Mouse (Mus musculus): ENCODE measurements around the gene Lce1l. TPM values are rescaled to one million over a fixed set of nuclear protein-coding genes. Genes with fewer than 3 reads are reported as not detected.

Lce1l gene
- not detected for polyA plus RNA-seq (2014; fragmentation: Illumina TruSeq; extraction: RNeasy Lipid Tissue Mini Kit (QIAGEN cat#74804); ENCODE audit: low read depth, low replicate concordance)

GRCm38 (mm10) chr3:92851186-92851585 lies at the start of gene Lce1l:
Gene Lce1l (minus strand): TSS chr3:92851286.

GRCm38 (mm10) chr3:92870116-92870515 lies 19.0 kb upstream of the Lce1l start, which contains the start of gene 2310050C09Rik:
Gene 2310050C09Rik (minus strand): TSS chr3:92870216.

GRCm38 (mm10) chr3:92827108-92827507 lies 24.0 kb downstream of the Lce1l start, which contains the start of gene Kprp:
Gene Kprp (minus strand): TSS chr3:92827247.

GRCm38 (mm10) chr3:92807791-92808190 lies 43.3 kb downstream of the Lce1l start, which contains the start of gene Lce1k:
Gene Lce1k (minus strand): TSS chr3:92807891.

Other genes starting within 250 kb of the Lce1l start
- gene 2210017I01Rik, start 243.8 kb downstream of the Lce1l start, polyA plus RNA-seq (2014; fragmentation: Illumina TruSeq; extraction: RNeasy Lipid Tissue Mini Kit (QIAGEN cat#74804); ENCODE audit: low read depth, low replicate concordance): not detected
- gene Lce6a, start 229.6 kb downstream of the Lce1l start, polyA plus RNA-seq (2014; fragmentation: Illumina TruSeq; extraction: RNeasy Lipid Tissue Mini Kit (QIAGEN cat#74804); ENCODE audit: low read depth, low replicate concordance): not detected
- gene Lce1a1, start 203.0 kb downstream of the Lce1l start, polyA plus RNA-seq (2014; fragmentation: Illumina TruSeq; extraction: RNeasy Lipid Tissue Mini Kit (QIAGEN cat#74804); ENCODE audit: low read depth, low replicate concordance): not detected
- gene Lce1b, start 194.4 kb downstream of the Lce1l start, polyA plus RNA-seq (2014; fragmentation: Illumina TruSeq; extraction: RNeasy Lipid Tissue Mini Kit (QIAGEN cat#74804); ENCODE audit: low read depth, low replicate concordance): not detected
- not detected for gene Lce1a2, start 181.0 kb downstream of the Lce1l start, polyA plus RNA-seq (2014; fragmentation: Illumina TruSeq; extraction: RNeasy Lipid Tissue Mini Kit (QIAGEN cat#74804); ENCODE audit: low read depth, low replicate concordance)
- gene Lce1c, start 172.0 kb downstream of the Lce1l start, polyA plus RNA-seq (2014; fragmentation: Illumina TruSeq; extraction: RNeasy Lipid Tissue Mini Kit (QIAGEN cat#74804); ENCODE audit: low read depth, low replicate concordance): not detected
- not detected for gene Lce1d, start 164.1 kb downstream of the Lce1l start, polyA plus RNA-seq (2014; fragmentation: Illumina TruSeq; extraction: RNeasy Lipid Tissue Mini Kit (QIAGEN cat#74804); ENCODE audit: low read depth, low replicate concordance)
- gene Lce1e, start 142.2 kb downstream of the Lce1l start, polyA plus RNA-seq (2014; fragmentation: Illumina TruSeq; extraction: RNeasy Lipid Tissue Mini Kit (QIAGEN cat#74804); ENCODE audit: low read depth, low replicate concordance): not detected
- not detected for gene Lce1f, start 130.9 kb downstream of the Lce1l start, polyA plus RNA-seq (2014; fragmentation: Illumina TruSeq; extraction: RNeasy Lipid Tissue Mini Kit (QIAGEN cat#74804); ENCODE audit: low read depth, low replicate concordance)
- not detected for gene Gm38119, start 112.2 kb downstream of the Lce1l start, polyA plus RNA-seq (2014; fragmentation: Illumina TruSeq; extraction: RNeasy Lipid Tissue Mini Kit (QIAGEN cat#74804); ENCODE audit: low read depth, low replicate concordance)
- gene Lce1g, start 98.9 kb downstream of the Lce1l start, polyA plus RNA-seq (2014; fragmentation: Illumina TruSeq; extraction: RNeasy Lipid Tissue Mini Kit (QIAGEN cat#74804); ENCODE audit: low read depth, low replicate concordance): not detected
- gene Lce1h, start 86.2 kb downstream of the Lce1l start, polyA plus RNA-seq (2014; fragmentation: Illumina TruSeq; extraction: RNeasy Lipid Tissue Mini Kit (QIAGEN cat#74804); ENCODE audit: low read depth, low replicate concordance): not detected
- gene Lce1i, start 72.4 kb downstream of the Lce1l start, polyA plus RNA-seq (2014; fragmentation: Illumina TruSeq; extraction: RNeasy Lipid Tissue Mini Kit (QIAGEN cat#74804); ENCODE audit: low read depth, low replicate concordance): not detected
- not detected for gene Lce1j, start 60.8 kb downstream of the Lce1l start, polyA plus RNA-seq (2014; fragmentation: Illumina TruSeq; extraction: RNeasy Lipid Tissue Mini Kit (QIAGEN cat#74804); ENCODE audit: low read depth, low replicate concordance)
- gene Lce1k, start 43.4 kb downstream of the Lce1l start, polyA plus RNA-seq (2014; fragmentation: Illumina TruSeq; extraction: RNeasy Lipid Tissue Mini Kit (QIAGEN cat#74804); ENCODE audit: low read depth, low replicate concordance): not detected
- gene Kprp, start 24.0 kb downstream of the Lce1l start, polyA plus RNA-seq (2014; fragmentation: Illumina TruSeq; extraction: RNeasy Lipid Tissue Mini Kit (QIAGEN cat#74804); ENCODE audit: low read depth, low replicate concordance): not detected
- not detected for gene 2310050C09Rik, start 18.9 kb upstream of the Lce1l start, polyA plus RNA-seq (2014; fragmentation: Illumina TruSeq; extraction: RNeasy Lipid Tissue Mini Kit (QIAGEN cat#74804); ENCODE audit: low read depth, low replicate concordance)
- not detected for gene Lce3a, start 74.9 kb upstream of the Lce1l start, polyA plus RNA-seq (2014; fragmentation: Illumina TruSeq; extraction: RNeasy Lipid Tissue Mini Kit (QIAGEN cat#74804); ENCODE audit: low read depth, low replicate concordance)
- not detected for gene Lce3b, start 81.7 kb upstream of the Lce1l start, polyA plus RNA-seq (2014; fragmentation: Illumina TruSeq; extraction: RNeasy Lipid Tissue Mini Kit (QIAGEN cat#74804); ENCODE audit: low read depth, low replicate concordance)
- not detected for gene Lce3c, start 93.2 kb upstream of the Lce1l start, polyA plus RNA-seq (2014; fragmentation: Illumina TruSeq; extraction: RNeasy Lipid Tissue Mini Kit (QIAGEN cat#74804); ENCODE audit: low read depth, low replicate concordance)
- gene Lce3d, start 106.1 kb upstream of the Lce1l start, polyA plus RNA-seq (2014; fragmentation: Illumina TruSeq; extraction: RNeasy Lipid Tissue Mini Kit (QIAGEN cat#74804); ENCODE audit: low read depth, low replicate concordance): not detected
- gene Lce3e, start 115.8 kb upstream of the Lce1l start, polyA plus RNA-seq (2014; fragmentation: Illumina TruSeq; extraction: RNeasy Lipid Tissue Mini Kit (QIAGEN cat#74804); ENCODE audit: low read depth, low replicate concordance): not detected
- gene Lce3f, start 140.9 kb upstream of the Lce1l start, polyA plus RNA-seq (2014; fragmentation: Illumina TruSeq; extraction: RNeasy Lipid Tissue Mini Kit (QIAGEN cat#74804); ENCODE audit: low read depth, low replicate concordance): not detected
- not detected for gene Crct1, start 164.4 kb upstream of the Lce1l start, polyA plus RNA-seq (2014; fragmentation: Illumina TruSeq; extraction: RNeasy Lipid Tissue Mini Kit (QIAGEN cat#74804); ENCODE audit: low read depth, low replicate concordance)
- not detected for gene Lce1m, start 167.8 kb upstream of the Lce1l start, polyA plus RNA-seq (2014; fragmentation: Illumina TruSeq; extraction: RNeasy Lipid Tissue Mini Kit (QIAGEN cat#74804); ENCODE audit: low read depth, low replicate concordance)
- gene Gm4858, start 217.5 kb upstream of the Lce1l start, polyA plus RNA-seq (2014; fragmentation: Illumina TruSeq; extraction: RNeasy Lipid Tissue Mini Kit (QIAGEN cat#74804); ENCODE audit: low read depth, low replicate concordance): not detected